Mouse (Mus musculus) cerebellum, adult 2 months (tissue): ENCODE data around the gene Trim62.

Source experiments
- CTCF ChIP-seq: fragments of 200-500 bp; IDR thresholded peaks from 2 replicates; pipeline ENCODE4 v1.5.1; 2011; ENCODE audit warnings: low read depth, mild to moderate bottlenecking, control low read depth, low read length, moderate library complexity, borderline replicate concordance; ENCODE audit not compliant: insufficient read depth
- POLR2A ChIP-seq: fragments of 200-500 bp; IDR thresholded peaks from 2 replicates; pipeline ENCODE4 v1.6.1; 2011; ENCODE audit warnings: low read length, control low read depth, borderline replicate concordance; ENCODE audit not compliant: insufficient read depth

- TF ChIP-seq POLR2A, result no peak
- TF ChIP-seq CTCF, result no peak
Observed at GRCm38 (mm10) chr4:128855613-128856040, 27.8 kb upstream of the Trim62 start.
